Mouse (Mus musculus): ENCODE data around the gene Ap1ar. TPM values are rescaled to one million over a fixed set of nuclear protein-coding genes. Genes with fewer than 3 reads are reported as not detected.
A peak's percentile ranks its signal among the peaks of the same experiment; 100 is the strongest.

Ap1ar gene
- polyA plus RNA-seq, 1 experiment from 2014 or later, result 78.0 TPM

DNA sequence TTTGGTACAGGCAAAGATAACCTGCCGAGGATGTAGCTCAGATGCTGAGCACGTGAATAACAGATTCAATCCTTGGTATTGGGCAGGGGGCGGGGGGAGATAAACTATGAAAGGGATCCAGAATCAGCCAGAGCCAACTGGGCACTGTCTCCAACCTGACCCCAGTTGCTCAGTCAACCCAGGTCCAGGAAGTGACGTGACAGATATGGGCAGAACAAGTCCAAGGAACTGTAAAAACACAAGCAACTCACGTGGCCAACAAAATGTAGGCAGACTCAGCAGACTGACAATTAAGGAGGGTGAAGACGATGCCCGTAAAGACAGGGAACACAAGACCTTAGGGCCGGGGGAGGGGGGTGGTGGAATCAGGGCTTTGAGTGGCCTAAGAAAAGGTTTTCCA lies 74.9 kb downstream of the Ap1ar start:
- H3K4me3 ChIP-seq (ENCODE audit: low read depth, low read length), result no peak overlapping the region

DNA sequence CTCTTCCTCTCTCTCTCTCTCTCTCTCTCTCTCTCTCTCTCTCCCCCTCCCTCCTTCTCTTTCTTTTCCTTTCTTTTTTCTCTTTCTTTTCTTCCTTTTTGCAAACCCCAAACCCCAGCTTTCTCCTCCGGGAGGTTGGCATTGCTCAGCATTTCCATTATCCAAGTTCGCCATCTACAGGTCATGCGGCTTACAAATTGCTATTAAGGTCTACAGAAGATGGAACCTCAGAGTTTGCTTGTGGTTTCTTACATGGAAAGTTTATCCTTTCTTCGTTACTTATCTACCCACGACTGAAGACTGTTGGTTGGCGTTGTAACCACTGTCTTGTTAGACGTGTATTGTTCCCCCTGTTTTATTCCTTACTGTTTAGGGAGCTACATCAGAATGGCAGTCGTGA lies 78.1 kb downstream of the Ap1ar start:
- Histone ChIP-seq H3K9ac (ENCODE audit: low read length) (no peak overlapping the region), H3K27me3 (ENCODE audit: control insufficient read depth, insufficient read depth, low read length) (peaks cover 19% of the 10 kb centered on the region), H3K27ac (ENCODE audit: low read depth, low read length) (no peak overlapping the region), H3K4me2 (ENCODE audit: low read depth) (no peak overlapping the region), H3K4me1 (ENCODE audit: control insufficient read depth, insufficient read depth, low read length) (peaks cover 2% of the 10 kb centered on the region; the same call in 1 of the 2 replicates), H3K9me3 (ENCODE audit: control insufficient read depth, low read length) (no peaks in the 10 kb centered on the region), H3K4me3 (ENCODE audit: low read depth, low read length) (no peak overlapping the region), H3K36me3 (ENCODE audit: control insufficient read depth, insufficient read depth, low read length) (no peaks in the 10 kb centered on the region)
- ATAC-seq (ENCODE audit: insufficient read depth, low FRiP score, low TSS enrichment), result no peak
- WGBS, result 20% methylated on average over 8 of the region's 8 CpGs
- peak; percentile 51 for DNase-seq (ENCODE audit: low spot score)

More for the DNA sequence above, 74.9 kb downstream of the Ap1ar start:
- ATAC-seq (ENCODE audit: insufficient read depth, low FRiP score, low TSS enrichment) (no peak), DNase-seq (ENCODE audit: low spot score) (no peak)
- Histone ChIP-seq H3K9ac (ENCODE audit: low read length) (no peak overlapping the region), H3K27me3 (ENCODE audit: control insufficient read depth, insufficient read depth, low read length) (peaks cover 3% of the 10 kb centered on the region), H3K27ac (ENCODE audit: low read depth, low read length) (no peak overlapping the region), H3K36me3 (ENCODE audit: control insufficient read depth, insufficient read depth, low read length) (no peaks in the 10 kb centered on the region), H3K4me2 (ENCODE audit: low read depth) (no peak overlapping the region), H3K4me1 (ENCODE audit: control insufficient read depth, insufficient read depth, low read length) (peaks cover 2% of the 10 kb centered on the region; the same call in 1 of the 2 replicates), H3K9me3 (ENCODE audit: control insufficient read depth, low read length) (no peaks in the 10 kb centered on the region)
- 58% methylated on average over 8 of the region's 8 CpGs for WGBS

DNA sequence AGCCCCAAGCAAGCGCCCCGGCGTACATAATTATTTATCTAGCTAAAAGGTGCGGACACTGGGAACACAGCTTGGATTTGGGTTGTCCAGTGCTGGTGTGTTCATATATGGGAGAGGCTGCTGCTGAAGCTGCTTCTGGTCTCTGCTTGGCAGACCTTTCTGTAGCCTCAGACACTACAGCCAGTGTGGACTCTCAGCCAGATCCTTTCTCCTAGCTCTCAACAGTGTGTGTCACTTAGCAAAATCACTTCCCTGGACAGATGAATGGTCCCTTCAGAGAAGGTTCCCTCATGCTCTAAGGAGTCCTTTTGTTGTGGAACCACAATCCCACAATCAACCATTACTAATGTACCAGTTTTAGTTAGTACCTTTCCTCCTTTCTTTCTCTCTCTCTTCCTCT lies 78.5 kb downstream of the Ap1ar start:
- H3K27ac ChIP-seq (ENCODE audit: low read depth, low read length), result no peak overlapping the region
- H3K9me3 ChIP-seq (ENCODE audit: control insufficient read depth, low read length), result no peaks in the 10 kb centered on the region
- H3K36me3 ChIP-seq (ENCODE audit: control insufficient read depth, insufficient read depth, low read length), result no peaks in the 10 kb centered on the region
- ATAC-seq (ENCODE audit: insufficient read depth, low FRiP score, low TSS enrichment), result no peak
- no peak overlapping the region for H3K4me3 ChIP-seq (ENCODE audit: low read depth, low read length)
- H3K9ac ChIP-seq (ENCODE audit: low read length), result no peak overlapping the region
- no peak for DNase-seq (ENCODE audit: low spot score)
- 11% methylated on average over 4 of the region's 4 CpGs for WGBS
- H3K27me3 ChIP-seq (ENCODE audit: control insufficient read depth, insufficient read depth, low read length), result peaks cover 21% of the 10 kb centered on the region
- H3K4me1 ChIP-seq (ENCODE audit: control insufficient read depth, insufficient read depth, low read length), result peaks cover 2% of the 10 kb centered on the region; the same call in 1 of the 2 replicates
- no peak overlapping the region for H3K4me2 ChIP-seq (ENCODE audit: low read depth)

DNA sequence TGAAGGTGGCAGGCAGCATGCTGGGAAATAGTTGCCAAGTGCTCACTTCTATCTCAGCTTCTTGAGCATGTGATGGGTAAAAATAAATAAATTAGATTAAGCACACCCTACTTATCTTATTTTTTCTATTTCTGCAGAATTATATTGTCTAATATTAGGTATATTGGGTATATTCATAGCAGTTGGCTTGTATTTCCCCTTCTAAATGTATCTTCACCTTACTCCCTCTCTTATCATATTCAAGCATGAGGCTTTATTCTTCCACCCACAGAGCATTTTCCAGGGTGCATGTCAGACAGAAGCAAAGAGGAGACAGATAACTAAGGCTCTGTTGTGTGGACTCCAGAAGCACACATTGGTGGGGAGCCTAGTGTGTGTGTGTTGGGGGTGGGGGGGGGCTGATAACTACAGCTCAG lies 79.4 kb downstream of the Ap1ar start:
- peaks cover 24% of the 10 kb centered on the region for H3K27me3 ChIP-seq (ENCODE audit: control insufficient read depth, insufficient read depth, low read length)
- H3K4me3 ChIP-seq (ENCODE audit: low read depth, low read length), result no peak overlapping the region
- no peak overlapping the region for H3K9ac ChIP-seq (ENCODE audit: low read length)
- H3K4me2 ChIP-seq (ENCODE audit: low read depth), result no peak overlapping the region
- ATAC-seq (ENCODE audit: insufficient read depth, low FRiP score, low TSS enrichment) (no peak), DNase-seq (ENCODE audit: low spot score) (no peak)
- H3K36me3 ChIP-seq (ENCODE audit: control insufficient read depth, insufficient read depth, low read length), result no peaks in the 10 kb centered on the region
- H3K4me1 ChIP-seq (ENCODE audit: control insufficient read depth, insufficient read depth, low read length), result peaks cover 2% of the 10 kb centered on the region; the same call in 1 of the 2 replicates
- H3K9me3 ChIP-seq (ENCODE audit: control insufficient read depth, low read length), result no peaks in the 10 kb centered on the region
- H3K27ac ChIP-seq (ENCODE audit: low read depth, low read length), result no peak overlapping the region

Other genes with a start within 250 kb of the Ap1ar start
- gene Neurog2, start 204.4 kb downstream of the Ap1ar start, polyA plus RNA-seq (2014; fragmentation: Nextera tagmentation; extraction: Ambion mirVana), result 38.8 and 41.2 TPM in 2 replicates
- 0.64 and 0.74 TPM in 2 replicates for gene Alpk1, start 57.0 kb downstream of the Ap1ar start, polyA plus RNA-seq (2014; fragmentation: Nextera tagmentation; extraction: Ambion mirVana)
- 2.4 TPM in 2 replicates for gene Tifa, start 47.7 kb downstream of the Ap1ar start, polyA plus RNA-seq (2014; fragmentation: Nextera tagmentation; extraction: Ambion mirVana)
- gene Fam241a, start 58.8 kb upstream of the Ap1ar start, polyA plus RNA-seq (2014; fragmentation: Nextera tagmentation; extraction: Ambion mirVana), result 7.1 and 9.0 TPM in 2 replicates